Mouse (Mus musculus): ENCODE measurements at regions not wholly inside any gene's neighbourhood (a gene's known extent, or its start where the extent isn't known, plus 50 kb on each side); places are given as distances from the start of the nearest gene placed in this dataset.

- H3K4me1 ChIP-seq: no peaks in the 10 kb centered on the region
- H3K9me3 ChIP-seq: no peaks in the 10 kb centered on the region
- no peak overlapping the region for H3K9ac ChIP-seq
- H3K27me3 ChIP-seq (replicated peaks): no peaks in the 10 kb centered on the region
- no peak overlapping the region for H3K27ac ChIP-seq (replicated peaks)
- H3K4me2 ChIP-seq: no peak overlapping the region
- no peak overlapping the region for H3K4me3 ChIP-seq
- ATAC-seq (ENCODE audit: extremely low read depth, insufficient number of reproducible peaks, low FRiP score, low TSS enrichment): no peak
- H3K36me3 ChIP-seq: no peaks in the 10 kb centered on the region
Measured at GRCm38 (mm10) chr12:68879425-68879824, 279.6 kb downstream of the Rps29 start.

- H3K36me3 ChIP-seq: no peaks in the 10 kb centered on the region
- H3K27me3 ChIP-seq (replicated peaks): no peaks in the 10 kb centered on the region
- no peak overlapping the region for H3K27ac ChIP-seq (replicated peaks)
- no peak overlapping the region for H3K9ac ChIP-seq
- no peak overlapping the region for H3K4me3 ChIP-seq
- H3K4me1 ChIP-seq: no peaks in the 10 kb centered on the region
- WGBS: 79% methylated on average over 4 of the region's 4 CpGs
- H3K4me2 ChIP-seq: no peak overlapping the region
- H3K9me3 ChIP-seq: no peaks in the 10 kb centered on the region
- ATAC-seq (ENCODE audit: extremely low read depth, insufficient number of reproducible peaks, low FRiP score, low TSS enrichment): no peak
Measured at GRCm38 (mm10) chr12:68871259-68871658, 287.7 kb downstream of the Rps29 start.

- no peak overlapping the region for H3K4me3 ChIP-seq
- 65% methylated on average over 3 of the region's 3 CpGs for WGBS
- ATAC-seq (ENCODE audit: extremely low read depth, insufficient number of reproducible peaks, low FRiP score, low TSS enrichment): no peak
Measured at GRCm38 (mm10) chr12:68862991-68863356, 296.0 kb downstream of the Rps29 start.

GRCm38 (mm10) chr12:68862313-68862990 lies 296.5 kb downstream of the Rps29 start:
- Histone ChIP-seq H3K27ac (replicated peaks) (no peak overlapping the region), H3K27me3 (replicated peaks) (no peaks in the 10 kb centered on the region), H3K36me3 (no peaks in the 10 kb centered on the region), H3K9me3 (no peaks in the 10 kb centered on the region), H3K4me1 (no peaks in the 10 kb centered on the region), H3K4me2 (no peak overlapping the region), H3K4me3 (no peak overlapping the region), H3K9ac (no peak overlapping the region)
- 36% methylated on average over 5 of the region's 5 CpGs for WGBS
- no peak for ATAC-seq (ENCODE audit: extremely low read depth, insufficient number of reproducible peaks, low FRiP score, low TSS enrichment)

More at GRCm38 (mm10) chr12:68862991-68863356, 296.0 kb downstream of the Rps29 start:
- Histone ChIP-seq H3K4me2 (no peak overlapping the region), H3K27ac (replicated peaks) (no peak overlapping the region), H3K27me3 (replicated peaks) (no peaks in the 10 kb centered on the region), H3K36me3 (no peaks in the 10 kb centered on the region), H3K9me3 (no peaks in the 10 kb centered on the region), H3K9ac (no peak overlapping the region), H3K4me1 (no peaks in the 10 kb centered on the region)

- 65% methylated on average over 2 of the region's 2 CpGs for WGBS
- H3K9ac ChIP-seq: no peak overlapping the region
- no peak for ATAC-seq (ENCODE audit: extremely low read depth, insufficient number of reproducible peaks, low FRiP score, low TSS enrichment)
Measured at GRCm38 (mm10) chr12:68860332-68860731, 298.7 kb downstream of the Rps29 start.

GRCm38 (mm10) chr12:68849616-68850140 lies 309.3 kb downstream of the Rps29 start:
- Histone ChIP-seq H3K27me3 (replicated peaks) (no peaks in the 10 kb centered on the region), H3K4me3 (no peak overlapping the region), H3K9ac (no peak overlapping the region), H3K4me1 (no peaks in the 10 kb centered on the region), H3K27ac (replicated peaks) (no peak overlapping the region), H3K36me3 (no peaks in the 10 kb centered on the region), H3K4me2 (no peak overlapping the region), H3K9me3 (no peaks in the 10 kb centered on the region)
- no peak for ATAC-seq (ENCODE audit: extremely low read depth, insufficient number of reproducible peaks, low FRiP score, low TSS enrichment)
- 77% methylated on average over 9 of the region's 9 CpGs for WGBS

More at GRCm38 (mm10) chr12:68860332-68860731, 298.7 kb downstream of the Rps29 start:
- H3K4me2 ChIP-seq: no peak overlapping the region
- H3K4me3 ChIP-seq: no peak overlapping the region
- no peaks in the 10 kb centered on the region for H3K27me3 ChIP-seq (replicated peaks)
- no peak overlapping the region for H3K27ac ChIP-seq (replicated peaks)
- no peaks in the 10 kb centered on the region for H3K9me3 ChIP-seq
- no peaks in the 10 kb centered on the region for H3K36me3 ChIP-seq
- H3K4me1 ChIP-seq: no peaks in the 10 kb centered on the region

GRCm38 (mm10) chr12:68840815-68841214 lies 318.2 kb downstream of the Rps29 start:
- no peaks in the 10 kb centered on the region for H3K4me1 ChIP-seq
- no peak overlapping the region for H3K4me2 ChIP-seq
- no peak overlapping the region for H3K4me3 ChIP-seq
- H3K36me3 ChIP-seq: no peaks in the 10 kb centered on the region
- H3K9me3 ChIP-seq: no peaks in the 10 kb centered on the region
- H3K27ac ChIP-seq (replicated peaks): no peak overlapping the region
- H3K27me3 ChIP-seq (replicated peaks): no peaks in the 10 kb centered on the region
- 88% methylated on average over 8 of the region's 8 CpGs for WGBS
- no peak for ATAC-seq (ENCODE audit: extremely low read depth, insufficient number of reproducible peaks, low FRiP score, low TSS enrichment)
- H3K9ac ChIP-seq: no peak overlapping the region

GRCm38 (mm10) chr12:68840156-68840555 lies 318.8 kb downstream of the Rps29 start:
- no peak overlapping the region for H3K9ac ChIP-seq
- no peak overlapping the region for H3K27ac ChIP-seq (replicated peaks)
- H3K4me2 ChIP-seq: no peak overlapping the region
- WGBS: 73% methylated on average over 2 of the region's 2 CpGs
- no peaks in the 10 kb centered on the region for H3K9me3 ChIP-seq
- no peak for ATAC-seq (ENCODE audit: extremely low read depth, insufficient number of reproducible peaks, low FRiP score, low TSS enrichment)
- H3K27me3 ChIP-seq (replicated peaks): no peaks in the 10 kb centered on the region
- H3K4me3 ChIP-seq: no peak overlapping the region
- no peaks in the 10 kb centered on the region for H3K36me3 ChIP-seq
- no peaks in the 10 kb centered on the region for H3K4me1 ChIP-seq

GRCm38 (mm10) chr12:68836023-68836422 lies 323.0 kb downstream of the Rps29 start:
- no peak overlapping the region for H3K9ac ChIP-seq
- H3K4me3 ChIP-seq: no peak overlapping the region
- H3K9me3 ChIP-seq: no peaks in the 10 kb centered on the region
- WGBS: 85% methylated on average over 3 of the region's 3 CpGs
- no peak for ATAC-seq (ENCODE audit: extremely low read depth, insufficient number of reproducible peaks, low FRiP score, low TSS enrichment)
- no peaks in the 10 kb centered on the region for H3K36me3 ChIP-seq
- no peak overlapping the region for H3K4me2 ChIP-seq
- H3K27me3 ChIP-seq (replicated peaks): no peaks in the 10 kb centered on the region
- H3K4me1 ChIP-seq: no peaks in the 10 kb centered on the region
- H3K27ac ChIP-seq (replicated peaks): no peak overlapping the region

- no peaks in the 10 kb centered on the region for H3K36me3 ChIP-seq
- no peak overlapping the region for H3K9ac ChIP-seq
- no peaks in the 10 kb centered on the region for H3K9me3 ChIP-seq
- WGBS: 53% methylated on average over 4 of the region's 4 CpGs
- ATAC-seq (ENCODE audit: extremely low read depth, insufficient number of reproducible peaks, low FRiP score, low TSS enrichment): no peak
- H3K4me3 ChIP-seq: no peak overlapping the region
- no peak overlapping the region for H3K4me2 ChIP-seq
- H3K27ac ChIP-seq (replicated peaks): no peak overlapping the region
- H3K27me3 ChIP-seq (replicated peaks): no peaks in the 10 kb centered on the region
- no peaks in the 10 kb centered on the region for H3K4me1 ChIP-seq
Measured at GRCm38 (mm10) chr12:68833914-68834313, 325.1 kb downstream of the Rps29 start.

GRCm38 (mm10) chr12:68829404-68829803 lies 329.6 kb downstream of the Rps29 start:
- 67% methylated on average over 3 of the region's 3 CpGs for WGBS
- ATAC-seq (ENCODE audit: extremely low read depth, insufficient number of reproducible peaks, low FRiP score, low TSS enrichment): no peak
- Histone ChIP-seq H3K4me2 (no peak overlapping the region), H3K9ac (no peak overlapping the region), H3K4me3 (no peak overlapping the region), H3K27ac (replicated peaks) (no peak overlapping the region), H3K4me1 (no peaks in the 10 kb centered on the region), H3K36me3 (no peaks in the 10 kb centered on the region), H3K27me3 (replicated peaks) (no peaks in the 10 kb centered on the region), H3K9me3 (no peaks in the 10 kb centered on the region)

GRCm38 (mm10) chr12:68827549-68828249 lies 331.3 kb downstream of the Rps29 start:
- H3K4me3 ChIP-seq: no peak overlapping the region
- ATAC-seq (ENCODE audit: extremely low read depth, insufficient number of reproducible peaks, low FRiP score, low TSS enrichment): no peak
- H3K36me3 ChIP-seq: no peaks in the 10 kb centered on the region
- H3K27me3 ChIP-seq (replicated peaks): no peaks in the 10 kb centered on the region
- 80% methylated on average over 9 of the region's 9 CpGs for WGBS
- H3K27ac ChIP-seq (replicated peaks): no peak overlapping the region
- H3K4me2 ChIP-seq: no peak overlapping the region
- H3K4me1 ChIP-seq: no peaks in the 10 kb centered on the region
- H3K9ac ChIP-seq: no peak overlapping the region
- H3K9me3 ChIP-seq: no peaks in the 10 kb centered on the region

Measured in heart, embryonic 13.5 days (tissue).